Mouse (Mus musculus): ENCODE measurements around the gene Uba7.
"Not testable (repeated sequence)": the region's sequence is repeated elsewhere in the genome, so short reads cannot be mapped to it uniquely, and the experiment has no call there.

Gene Uba7

GRCm38 (mm10) chr9:107993013-107993412 lies 17.7 kb downstream of the Uba7 start:
- DNase-seq (ENCODE audit: low read depth, low spot score): no peak

- no peak for DNase-seq (ENCODE audit: low read depth, low spot score)
These were observed 19.2 kb downstream of the Uba7 start for GRCm38 (mm10) chr9:107994464-107994863.

GRCm38 (mm10) chr9:107995513-107995912 lies 20.2 kb downstream of the Uba7 start:
- no peak for DNase-seq (ENCODE audit: low read depth, low spot score)

GRCm38 (mm10) chr9:107996049-107996448 lies 20.7 kb downstream of the Uba7 start, which contains the start of gene Gm20662:
Gm20662 (plus strand) TSS chr9:107996349.
- DNase-seq (ENCODE audit: low read depth, low spot score): no peak

GRCm38 (mm10) chr9:108001922-108002770 lies 26.8 kb downstream of the Uba7 start, which contains the start of gene Ip6k1:
Ip6k1 (plus strand) TSS chr9:108002501.
- DNase-seq (ENCODE audit: low read depth, low spot score): peak; percentile 96

- DNase-seq (ENCODE audit: low read depth, low spot score): no peak
These were observed 27.6 kb downstream of the Uba7 start for GRCm38 (mm10) chr9:108002778-108003530.

- DNase-seq (ENCODE audit: low read depth, low spot score): no peak
These were observed 28.2 kb downstream of the Uba7 start for GRCm38 (mm10) chr9:108003531-108003890.

- DNase-seq (ENCODE audit: low read depth, low spot score): no peak
These were observed 32.7 kb downstream of the Uba7 start for GRCm38 (mm10) chr9:108008041-108008440.

- DNase-seq (ENCODE audit: low read depth, low spot score): no peak
These were observed 35.1 kb downstream of the Uba7 start for GRCm38 (mm10) chr9:108010385-108010784.

- DNase-seq (ENCODE audit: low read depth, low spot score): not testable (repeated sequence)
These were observed 38.3 kb downstream of the Uba7 start for GRCm38 (mm10) chr9:108013577-108013976.

GRCm38 (mm10) chr9:108017127-108017526 lies 41.8 kb downstream of the Uba7 start:
- no peak for DNase-seq (ENCODE audit: low read depth, low spot score)

GRCm38 (mm10) chr9:108020741-108021140 lies 45.4 kb downstream of the Uba7 start:
- no peak for DNase-seq (ENCODE audit: low read depth, low spot score)

- DNase-seq (ENCODE audit: low read depth, low spot score): no peak
These were observed 47.9 kb downstream of the Uba7 start for GRCm38 (mm10) chr9:108023216-108023615.

GRCm38 (mm10) chr9:108026584-108026983 lies 51.3 kb downstream of the Uba7 start:
- DNase-seq (ENCODE audit: low read depth, low spot score): no peak

GRCm38 (mm10) chr9:108027867-108028266 lies 52.6 kb downstream of the Uba7 start:
- no peak for DNase-seq (ENCODE audit: low read depth, low spot score)

GRCm38 (mm10) chr9:108032126-108032525 lies 56.8 kb downstream of the Uba7 start:
- no peak for DNase-seq (ENCODE audit: low read depth, low spot score)
